Comparison of ENCODE assay signal across 23 mouse cellular contexts in genomic region chr11:49943901-49944300, GRCm38 (mm10). TPM values are rescaled to one million over a fixed set of nuclear protein-coding genes. Genes with fewer than 3 reads are reported as not detected.
"Had no signal": no experiment of that assay in that cellular context is flagged by ENCODE, and none has a peak within 500 bp of the region (broad histone marks: within the 10 kb centered on the region; RNA-seq: fewer than 3 reads in every experiment).

No protein-coding gene starts in this region.

- H3K4me3 ChIP-seq: liver, embryonic 15.5 days; lung, embryonic 15.5 days; midbrain, embryonic 10.5 days; midbrain, embryonic 12.5 days; myocyte; neural tube, embryonic 13.5 days; neural tube, embryonic 15.5 days; stomach, embryonic 15.5 days had no signal

- H3K4me1 ChIP-seq: liver, embryonic 15.5 days; lung, embryonic 15.5 days; stomach, embryonic 15.5 days had no signal

- DNase-seq: liver, postnatal 0 days; lung, adult 2 months; lung, postnatal 14 days; lung, postnatal 36 days; midbrain, embryonic 14.5 days; right cerebral cortex, adult 18-20 months; right cerebral cortex, postnatal 25 days; right cerebral cortex, postnatal 4 days; spleen, adult 18-20 months; thymus, adult 2 months; thymus, postnatal 25 days; thymus, postnatal 4 days had no signal

- H3K27ac ChIP-seq: liver, embryonic 15.5 days; lung, embryonic 15.5 days; macrophage; midbrain, embryonic 10.5 days; midbrain, embryonic 12.5 days; neural tube, embryonic 13.5 days; neural tube, embryonic 15.5 days; stomach, embryonic 15.5 days; stomach, postnatal 0 days had no signal

RNA-seq across cellular contexts. Expression of gene Rasgef1c, which starts 42.3 kb away (rescaled TPM):
- polyA plus RNA-seq: liver, postnatal 0 days; lung, postnatal 0 days; macrophage; myocyte had no signal
